Mouse (Mus musculus) lung, postnatal 0 days (tissue): ENCODE results near the gene Os9.

ENCODE experiments used
- CTCF ChIP-seq: IDR thresholded peaks from 2 replicates; pipeline ENCODE4 v1.5.1; 2016; ENCODE audit warnings: antibody characterized with exemption, mild to moderate bottlenecking
- EP300 ChIP-seq: IDR thresholded peaks from 2 replicates; pipeline ENCODE4 v1.6.1; 2016; ENCODE audit warnings: antibody characterized with exemption, mild to moderate bottlenecking, control low read depth

DNA sequence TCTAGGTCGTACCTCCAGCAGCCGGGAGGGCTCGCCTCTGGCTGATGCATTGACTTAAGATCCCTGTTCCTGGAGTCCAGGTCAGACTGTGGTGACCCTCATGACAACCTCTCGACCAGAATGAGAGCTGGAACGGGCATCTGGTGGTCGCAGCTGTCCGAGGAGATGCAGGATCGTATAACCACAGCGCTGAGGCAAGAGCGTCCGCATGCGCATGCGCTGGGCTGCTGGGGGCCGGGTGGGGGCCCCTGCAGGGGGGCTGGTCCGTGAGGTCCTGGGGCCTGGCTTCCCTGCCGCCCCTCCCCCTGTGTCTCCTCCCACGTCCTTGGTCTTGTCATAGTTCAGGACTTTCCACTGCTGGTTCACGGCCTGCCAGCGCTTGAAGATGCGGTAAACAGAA lies 64.4 kb downstream of the Os9 start:
- TF ChIP-seq CTCF (no peak), EP300 (no peak)
